Mouse (Mus musculus): ENCODE results near the gene Farp1. TPM values are rescaled to one million over a fixed set of nuclear protein-coding genes. Genes with fewer than 3 reads are reported as not detected.
"Not testable (repeated sequence)": the region's sequence is repeated elsewhere in the genome, so short reads cannot be mapped to it uniquely, and the experiment has no call there.

The Farp1 gene
- total RNA-seq, 2 experiments from 2014 or later: 10.7 to 12.0 TPM

DNA sequence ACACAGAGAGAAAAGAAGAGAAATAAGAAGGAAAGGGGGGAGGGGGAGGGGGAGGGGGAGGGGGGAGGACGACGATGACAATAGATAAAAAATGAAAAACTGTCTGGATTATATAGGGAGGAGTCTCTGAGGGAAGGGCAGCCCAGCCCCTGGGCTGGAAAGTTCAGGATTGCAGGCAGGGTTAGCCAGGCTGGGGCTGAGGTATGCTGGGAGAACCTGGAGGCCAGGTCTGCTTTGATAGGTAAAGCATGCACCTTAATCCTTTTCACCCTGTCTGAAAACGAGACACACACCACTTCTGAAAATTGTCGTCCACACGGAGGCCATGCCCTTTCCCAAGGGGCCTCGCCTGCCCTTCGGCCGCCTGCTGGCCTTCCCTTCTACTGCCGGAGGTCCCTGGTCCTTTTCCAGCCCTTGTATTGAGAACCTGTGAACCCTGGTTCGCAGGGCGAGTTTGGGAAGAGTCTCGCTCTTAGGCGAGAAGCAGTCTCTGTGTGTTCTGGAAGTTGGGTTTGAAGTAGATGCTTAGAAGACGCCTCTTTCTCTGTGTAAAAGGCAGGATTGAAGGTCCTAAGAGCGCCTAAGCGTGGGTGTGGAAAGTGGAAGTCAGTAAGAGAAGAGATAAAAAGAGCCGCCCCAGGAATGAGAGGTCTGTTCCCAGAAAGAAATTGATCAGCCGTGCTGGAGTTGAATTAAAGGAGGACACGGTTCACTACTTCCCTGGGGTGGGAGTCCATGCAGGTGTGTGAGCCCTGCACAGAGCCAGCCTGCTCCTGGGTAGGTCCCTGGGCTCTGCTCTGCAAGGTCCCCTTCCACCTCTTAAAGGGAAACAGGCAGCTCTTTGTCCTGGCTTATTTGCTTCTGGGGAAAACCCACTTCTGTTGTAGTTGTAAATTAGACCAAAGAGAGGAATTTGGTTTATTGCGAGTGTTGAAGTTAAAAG, 94.1 kb downstream of the Farp1 start:
- intact Hi-C loops (cut with DNase I): loop anchor here (5.0 kb wide), 2 partner anchors 33 to 48 kb away; no protein-coding TSS in a partner anchor
- DNase-seq (ENCODE audit: low spot score): no peak

DNA sequence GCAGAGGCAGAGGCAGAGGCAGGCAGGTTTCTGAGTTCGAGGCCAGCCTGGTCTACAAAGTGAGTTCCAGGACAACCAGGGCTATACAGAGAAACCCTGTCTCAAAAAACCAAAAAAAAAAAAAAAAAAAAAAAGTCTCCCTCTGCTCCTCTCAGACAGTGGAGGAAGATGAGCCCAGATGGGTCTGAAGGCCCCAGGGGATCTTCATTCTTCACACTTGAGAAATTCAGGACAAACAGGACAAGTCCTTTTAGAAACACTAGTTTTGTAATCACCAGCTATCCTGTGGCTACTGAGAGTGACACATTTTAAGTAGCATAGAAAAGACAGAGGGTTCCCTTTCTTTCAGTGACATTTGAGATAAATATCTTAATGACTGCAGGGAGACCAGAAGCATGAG, 95.4 kb downstream of the Farp1 start:
- DNase-seq (ENCODE audit: low spot score); intact Hi-C loops (cut with DNase I): not testable (repeated sequence)

DNA sequence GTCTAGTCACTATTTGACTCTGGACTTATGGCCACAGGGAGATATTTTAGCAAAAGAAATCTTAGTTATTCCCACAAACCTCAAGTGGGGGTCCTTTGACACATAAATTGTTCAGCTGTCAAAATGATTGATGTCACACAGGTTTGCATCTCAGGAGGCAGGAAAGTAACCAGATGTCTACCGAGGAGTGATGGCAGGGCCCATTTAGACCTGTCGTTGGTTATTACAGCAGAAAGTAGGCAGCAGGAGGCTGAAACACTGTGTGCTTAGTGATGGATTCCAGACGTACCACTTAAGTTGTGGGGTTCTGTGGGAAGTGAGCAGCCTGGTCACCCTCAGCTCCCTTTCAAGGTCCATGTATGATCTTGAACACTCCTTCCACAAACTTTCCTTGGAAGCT, 99.4 kb downstream of the Farp1 start:
- DNase-seq (ENCODE audit: low spot score): no peak
- intact Hi-C loops (cut with DNase I): no loop called here

DNA sequence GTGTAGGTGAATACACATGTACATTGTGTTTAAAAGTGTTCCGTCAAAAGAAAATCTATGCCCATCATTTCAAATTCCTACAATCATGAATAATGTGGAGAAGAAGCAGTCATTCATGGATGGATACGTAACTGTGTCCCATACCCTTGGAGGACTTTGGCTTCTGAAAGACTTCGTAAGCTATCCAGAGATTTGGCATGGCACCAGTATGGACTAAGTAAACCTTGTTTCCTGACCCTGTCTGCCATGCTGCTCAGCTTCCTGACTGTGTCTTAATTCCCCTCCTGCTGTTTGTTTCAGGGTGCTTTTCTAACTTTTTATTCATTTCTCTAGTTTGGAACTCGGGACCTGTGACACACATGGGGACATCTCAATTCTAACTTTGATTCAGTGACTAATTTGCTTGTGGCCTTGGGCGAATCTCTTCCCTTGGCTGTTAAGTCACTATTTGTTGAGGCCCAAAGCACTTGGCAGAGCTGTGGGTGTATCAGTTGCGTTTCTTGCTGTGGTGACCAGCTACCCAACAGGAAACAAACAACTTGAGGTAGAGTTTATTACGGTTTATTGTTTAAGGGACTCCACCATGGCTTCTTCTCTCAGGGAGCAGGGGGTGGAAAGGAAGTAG, 108.9 kb downstream of the Farp1 start:
- no peak for DNase-seq (ENCODE audit: low spot score)
- intact Hi-C loops (cut with DNase I): loop anchor here (5.0 kb wide), 1 partner anchor 37 kb away; no protein-coding TSS in a partner anchor

DNA sequence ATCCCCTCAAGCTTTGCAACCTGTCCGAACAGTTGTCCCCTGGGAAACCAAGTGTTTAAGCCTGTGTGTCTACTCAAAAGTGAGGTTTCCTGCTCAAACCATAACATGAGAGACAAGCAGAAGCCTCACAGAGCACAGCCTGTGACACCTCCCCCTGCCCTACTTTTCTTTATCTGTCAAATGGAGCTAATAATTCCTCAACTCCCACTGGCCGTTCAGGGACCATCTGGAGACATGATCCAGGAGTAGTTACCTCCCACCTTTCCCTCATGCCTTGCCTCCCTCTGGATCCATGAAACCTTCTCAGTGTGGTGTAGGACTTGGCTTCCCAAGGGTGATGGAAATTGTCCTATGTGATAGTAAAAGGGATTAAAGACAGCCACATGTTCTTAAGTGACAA, 109.5 kb downstream of the Farp1 start:
- DNase-seq (ENCODE audit: low spot score): no peak
- intact Hi-C loops (cut with DNase I): loop anchor here (5.0 kb wide), 1 partner anchor 37 kb away; no protein-coding TSS in a partner anchor

DNA sequence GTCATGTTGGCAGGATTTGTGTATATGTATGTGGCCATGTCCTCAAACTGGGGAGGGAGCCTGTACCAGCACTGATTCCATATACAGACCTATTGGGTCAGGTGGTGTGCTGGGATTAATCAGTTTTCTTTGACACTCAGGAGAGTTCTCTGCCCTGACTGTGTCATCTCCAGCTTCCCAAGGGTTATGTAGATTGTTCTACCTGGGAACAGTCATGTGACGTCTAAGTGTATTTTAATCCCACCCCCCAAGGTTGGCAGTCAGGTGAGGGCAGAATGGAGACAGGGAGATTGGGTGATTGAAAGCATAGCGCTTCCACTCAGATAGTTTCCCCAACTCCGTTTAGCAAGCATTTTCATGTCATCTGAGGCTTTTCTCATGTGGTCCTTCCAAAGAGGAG, 110.3 kb downstream of the Farp1 start:
- intact Hi-C loops (cut with DNase I): no loop called here
- no peak for DNase-seq (ENCODE audit: low spot score)

DNA sequence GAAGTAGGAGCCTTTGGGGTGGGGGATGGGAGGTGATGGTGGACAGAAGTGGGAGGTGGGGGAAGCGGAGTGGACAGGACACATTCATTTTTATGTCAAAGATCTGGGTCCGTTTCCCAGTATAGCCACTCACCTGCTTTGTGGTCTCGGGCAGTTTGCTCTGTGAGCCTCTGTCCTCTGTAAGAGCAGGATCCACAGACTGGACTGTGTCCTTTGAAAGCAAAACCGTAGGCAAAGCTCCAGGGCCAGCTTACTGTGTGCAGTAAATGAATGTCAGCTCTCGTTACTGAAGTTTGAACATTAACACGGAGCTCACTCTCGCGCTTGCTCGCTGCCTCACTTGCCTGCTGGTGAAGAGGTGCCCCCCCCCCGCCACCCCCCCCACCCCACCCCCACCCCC, 110.7 kb downstream of the Farp1 start:
- intact Hi-C loops (cut with DNase I): no loop called here
- no peak for DNase-seq (ENCODE audit: low spot score)

DNA sequence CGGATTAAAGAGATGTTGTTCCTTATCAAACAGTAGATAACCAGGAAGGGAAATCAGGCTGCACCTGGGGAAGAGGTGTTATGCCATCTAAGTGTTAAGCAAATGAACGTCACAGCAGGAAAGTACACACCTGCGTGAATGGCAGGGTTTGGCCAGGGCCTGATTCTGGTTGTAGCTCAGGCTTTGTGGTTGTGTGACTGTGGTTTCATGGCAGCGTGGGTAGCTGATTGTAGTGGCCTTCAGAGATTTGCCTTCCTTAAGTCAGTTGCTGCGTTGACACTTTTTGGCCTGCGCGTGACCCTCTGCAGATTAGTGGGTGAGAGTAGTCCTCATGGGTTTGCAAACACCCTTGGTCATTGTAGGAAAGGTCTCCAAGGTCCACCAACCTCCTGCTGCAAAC, 111.2 kb downstream of the Farp1 start:
- DNase-seq (ENCODE audit: low spot score): no peak
- intact Hi-C loops (cut with DNase I): no loop called here

DNA sequence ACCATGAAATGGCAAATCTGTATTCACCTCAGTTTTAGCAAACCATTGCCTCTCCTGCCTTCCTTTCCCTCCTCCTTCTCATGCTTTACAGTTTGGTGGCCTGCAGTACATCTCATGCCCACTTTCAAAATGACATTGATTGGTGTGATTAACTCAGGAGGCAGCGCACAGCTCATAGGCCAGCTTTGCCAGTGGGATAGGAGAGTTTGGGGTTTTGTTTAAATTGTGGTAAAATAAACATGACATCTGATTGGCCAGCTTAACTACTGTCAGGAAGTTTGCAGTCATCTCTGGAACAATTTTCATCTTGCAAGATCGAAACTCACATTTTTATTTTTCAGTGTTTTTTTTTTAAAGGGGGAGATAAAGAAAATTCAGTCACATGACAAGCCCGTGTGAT, 112.0 kb downstream of the Farp1 start:
- no peak for DNase-seq (ENCODE audit: low spot score)
- intact Hi-C loops (cut with DNase I): no loop called here

DNA sequence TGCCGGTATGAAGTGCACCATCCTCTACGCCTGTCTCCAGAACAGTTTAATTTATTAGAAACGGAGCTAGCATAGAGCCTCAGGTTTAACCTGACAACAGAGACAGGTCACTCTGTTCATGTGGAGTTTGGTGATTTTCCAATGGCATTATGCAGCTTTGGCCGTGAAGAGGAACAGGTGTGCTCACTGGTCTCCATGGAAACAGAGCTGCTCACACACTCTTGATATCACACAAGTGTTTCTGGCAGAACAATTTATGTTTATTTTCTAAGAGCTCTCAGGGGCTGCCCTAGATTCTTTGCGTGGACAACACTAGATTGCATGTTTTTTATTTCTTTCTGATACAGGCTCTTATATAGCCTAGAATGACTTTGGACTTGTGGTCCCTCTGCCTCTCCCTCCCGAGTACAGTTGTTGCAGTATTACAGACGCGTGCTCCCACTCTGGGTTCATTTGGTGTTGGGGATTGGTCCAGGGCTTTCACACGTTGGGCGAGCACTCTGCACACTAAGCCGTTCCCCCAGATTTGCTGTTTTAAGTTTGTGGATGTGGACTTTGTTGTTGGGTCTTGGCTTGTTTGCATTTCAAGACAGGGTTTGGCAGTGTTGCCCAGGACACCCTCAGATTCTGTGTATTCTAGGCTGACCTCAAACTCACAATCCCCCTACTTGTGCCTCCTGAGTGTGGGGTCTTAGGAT, 113.2 kb downstream of the Farp1 start:
- intact Hi-C loops (cut with DNase I): no loop called here
- no peak for DNase-seq (ENCODE audit: low spot score)

DNA sequence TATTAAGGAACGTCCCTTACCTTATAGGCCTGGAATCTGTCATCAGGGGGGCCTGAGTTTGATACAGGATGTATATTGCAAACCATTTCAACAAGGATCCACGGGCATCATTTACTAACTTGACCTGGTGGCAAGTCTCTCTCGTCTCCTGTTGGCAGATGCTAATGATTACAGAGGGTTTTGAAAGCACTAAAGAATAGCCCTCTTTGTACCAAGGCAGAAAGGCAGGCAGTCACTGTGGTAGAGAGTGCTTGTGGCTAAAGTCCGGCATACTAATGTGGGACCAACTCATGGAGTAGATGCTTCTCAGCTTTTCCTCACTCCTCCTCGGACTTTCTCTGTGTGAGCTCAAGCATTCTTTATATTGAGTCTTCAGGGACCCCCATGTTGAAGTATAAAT, 115.0 kb downstream of the Farp1 start:
- intact Hi-C loops (cut with DNase I): no loop called here
- DNase-seq (ENCODE audit: low spot score): no peak

DNA sequence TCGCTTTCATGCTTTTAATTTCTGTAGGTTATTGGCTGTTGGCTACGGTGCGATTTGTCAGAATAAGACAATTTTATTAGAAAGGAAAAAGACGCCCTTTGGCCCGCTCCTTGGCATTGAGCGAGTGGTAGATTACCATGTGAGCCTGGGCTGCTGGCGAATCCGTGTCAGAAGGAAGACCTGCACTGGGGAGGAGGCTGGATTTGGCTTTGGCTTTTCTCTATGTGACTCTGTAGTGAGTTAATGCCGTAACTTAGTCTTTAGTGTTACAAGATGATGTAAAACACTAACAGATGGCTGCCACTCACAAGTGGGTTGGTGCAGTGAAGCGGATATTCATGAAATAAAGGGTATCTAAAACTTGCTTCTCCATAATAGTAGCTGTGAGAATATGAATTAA, 116.8 kb downstream of the Farp1 start:
- no peak for DNase-seq (ENCODE audit: low spot score)
- intact Hi-C loops (cut with DNase I): no loop called here

DNA sequence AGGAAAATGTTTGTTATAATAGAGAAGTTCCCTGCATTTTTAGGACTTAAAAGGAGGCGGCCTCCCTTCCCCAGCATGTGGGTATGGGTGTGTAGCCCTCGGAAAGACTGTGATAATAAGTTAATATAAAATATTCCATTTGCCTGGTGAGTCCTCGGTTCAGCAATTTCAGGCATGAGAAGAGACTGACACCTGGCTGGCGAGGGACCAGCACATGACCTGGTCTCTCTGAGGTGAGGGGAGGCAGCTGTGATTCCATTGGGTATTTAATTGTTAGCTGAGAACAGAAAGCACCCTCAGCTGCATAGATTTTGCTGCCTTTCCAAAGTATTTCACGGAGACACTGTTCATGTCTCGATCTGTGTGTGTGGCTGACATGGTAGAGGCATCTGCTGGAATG, 117.8 kb downstream of the Farp1 start:
- DNase-seq (ENCODE audit: low spot score): no peak
- intact Hi-C loops (cut with DNase I): no loop called here

DNA sequence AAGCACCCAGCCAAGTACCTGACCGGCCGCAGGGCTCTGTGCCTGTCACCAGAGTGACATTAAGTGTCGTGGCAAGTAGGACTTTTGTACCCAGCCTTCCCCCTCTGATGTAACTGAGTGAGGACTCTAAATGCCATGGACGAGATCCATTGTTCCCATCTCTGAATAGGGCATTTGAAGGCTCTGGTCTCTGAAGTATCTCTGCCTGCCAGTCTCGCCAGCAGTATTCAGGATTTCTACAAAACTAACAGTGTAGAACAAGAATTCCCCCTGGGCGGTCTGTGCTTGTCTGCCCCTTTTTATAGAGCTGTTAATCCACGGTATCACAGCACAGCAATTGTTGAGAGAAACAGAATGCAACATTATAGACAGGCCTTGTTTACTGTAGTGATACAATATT, 118.3 kb downstream of the Farp1 start:
- intact Hi-C loops (cut with DNase I): no loop called here
- no peak for DNase-seq (ENCODE audit: low spot score)

DNA sequence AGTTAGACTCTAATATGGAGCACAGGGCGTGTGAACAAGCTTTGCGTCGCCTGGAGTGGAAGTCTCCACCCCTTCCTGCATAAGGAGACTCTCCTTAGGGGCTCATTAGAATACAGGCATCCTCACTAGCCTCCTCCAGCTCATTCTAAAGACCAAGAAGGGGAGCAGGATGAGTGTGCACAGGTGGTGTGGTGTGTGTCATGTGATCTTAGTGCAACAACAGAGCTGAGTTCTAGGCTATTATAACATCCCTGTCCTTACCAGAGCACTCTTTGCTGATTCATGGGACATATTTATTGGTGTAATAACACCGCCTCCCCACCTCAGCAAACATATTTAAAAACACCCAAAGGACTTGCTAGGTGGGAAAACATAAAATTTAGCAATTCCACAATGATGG, 120.2 kb downstream of the Farp1 start:
- intact Hi-C loops (cut with DNase I): no loop called here
- DNase-seq (ENCODE audit: low spot score): no peak

DNA sequence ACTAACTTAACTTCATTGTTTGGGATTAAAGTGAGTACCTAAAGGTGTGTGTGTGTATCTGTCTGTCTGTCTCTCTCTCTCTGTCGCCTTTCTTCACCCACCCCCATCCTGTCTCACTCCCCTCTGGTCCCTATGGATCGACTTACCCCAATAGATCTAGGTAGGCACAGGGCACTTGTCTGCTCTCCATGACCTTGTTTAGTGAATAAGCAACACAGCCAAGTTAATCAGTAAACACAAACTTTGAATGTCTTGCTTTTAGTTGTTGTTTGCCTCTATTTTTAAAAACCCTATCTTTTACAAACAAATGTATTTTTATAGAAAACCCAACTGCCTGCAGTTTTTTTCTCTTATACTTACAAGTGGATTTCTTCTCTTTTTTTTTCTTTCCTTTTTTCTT, 123.6 kb downstream of the Farp1 start:
- DNase-seq (ENCODE audit: low spot score): no peak
- intact Hi-C loops (cut with DNase I): no loop called here

DNA sequence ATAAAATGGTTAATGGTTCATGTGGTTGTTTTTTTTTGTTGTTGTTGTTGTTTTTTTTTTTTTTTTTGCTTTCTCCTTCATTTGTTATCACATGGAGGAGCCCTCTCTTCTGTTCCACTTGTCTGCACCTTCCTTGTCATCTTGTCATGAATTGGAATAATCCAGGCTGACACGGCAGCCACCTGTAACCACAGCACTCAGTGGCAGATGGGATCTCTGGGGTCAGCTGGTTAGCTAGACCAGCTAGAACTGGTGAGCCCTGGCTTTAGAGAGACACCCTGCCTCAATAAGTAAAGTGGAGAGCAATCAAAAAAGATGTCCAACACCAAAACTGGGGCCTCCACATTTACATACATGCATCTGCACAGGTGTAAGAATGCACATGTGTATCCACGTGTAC, 127.8 kb downstream of the Farp1 start:
- intact Hi-C loops (cut with DNase I): loop anchor here (5.0 kb wide), 2 partner anchors 36 to 126 kb away; partner anchors contain the start of gene Farp1
- DNase-seq (ENCODE audit: low spot score): no peak

DNA sequence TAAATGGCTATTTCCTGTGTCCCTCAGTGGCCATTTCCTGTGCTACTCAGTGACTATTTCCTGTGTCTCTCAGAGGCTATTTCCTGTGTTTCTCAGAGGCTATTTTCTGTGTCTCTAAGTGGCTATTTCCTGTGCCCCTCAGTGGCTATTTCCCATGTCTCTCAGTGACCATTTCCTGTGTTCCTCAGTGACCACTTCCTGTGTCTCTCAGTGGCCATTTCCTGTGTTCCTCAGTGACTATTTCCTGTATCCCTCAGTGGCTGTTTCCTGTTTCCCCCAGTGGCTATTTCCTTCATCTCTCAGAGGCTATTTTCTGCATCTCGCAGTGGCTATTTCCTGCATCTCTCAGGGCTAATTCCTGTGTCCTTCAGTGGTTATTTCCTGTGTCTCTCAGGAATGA, 129.9 kb downstream of the Farp1 start:
- intact Hi-C loops (cut with DNase I): loop anchor here (5.0 kb wide), 2 partner anchors 38 to 128 kb away; partner anchors contain the start of gene Farp1
- no peak for DNase-seq (ENCODE audit: low spot score)

DNA sequence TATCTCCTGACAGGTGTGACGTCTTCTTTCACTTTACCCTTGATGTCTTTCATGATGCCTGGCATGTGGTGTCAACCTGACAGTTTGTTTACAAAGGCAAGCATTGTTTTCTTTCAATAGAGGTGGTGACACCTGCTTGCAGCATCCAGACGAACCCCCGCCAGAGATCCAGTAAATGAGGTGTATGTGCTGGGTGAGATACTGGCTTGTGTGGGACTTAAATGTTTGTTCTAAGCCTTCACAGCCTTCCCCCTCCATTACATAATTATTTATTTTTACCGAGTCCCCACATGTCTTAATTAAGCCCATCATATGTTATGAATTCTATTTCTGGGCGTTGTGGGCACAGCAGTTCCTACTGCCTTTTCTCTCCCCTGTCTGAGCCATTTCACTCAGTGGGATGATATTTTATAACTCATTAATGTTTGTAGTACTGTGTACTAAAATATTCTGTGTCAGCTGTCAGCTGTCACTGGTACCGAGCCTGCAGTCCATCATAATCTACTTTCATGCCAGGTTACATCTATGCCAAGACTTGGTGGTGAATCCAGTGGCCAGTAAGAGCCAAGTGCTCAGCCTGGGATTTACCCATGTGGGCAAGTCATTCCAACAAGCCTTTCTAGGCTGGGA, 130.5 kb downstream of the Farp1 start:
- intact Hi-C loops (cut with DNase I): no loop called here
- no peak for DNase-seq (ENCODE audit: low spot score)

DNA sequence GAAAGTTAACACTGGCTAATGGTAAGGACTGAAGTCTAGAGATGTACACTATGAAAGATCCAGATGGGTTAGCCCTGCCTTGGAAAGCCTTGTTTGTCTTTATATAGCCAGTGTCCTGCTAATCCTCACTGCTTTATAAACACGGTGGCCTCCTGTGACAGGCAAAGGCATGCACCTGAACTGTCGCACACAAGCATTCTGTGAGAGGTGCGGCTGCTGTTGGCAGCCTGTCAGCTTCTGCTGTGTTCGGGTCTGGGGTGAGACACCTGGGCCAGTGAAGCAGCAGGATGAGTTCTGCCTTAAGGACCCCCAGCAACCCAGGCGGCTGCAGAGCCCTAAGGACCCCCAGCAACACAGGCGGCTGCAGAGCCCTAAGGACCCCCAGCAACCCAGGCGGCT, 131.0 kb downstream of the Farp1 start:
- DNase-seq (ENCODE audit: low spot score): no peak
- intact Hi-C loops (cut with DNase I): no loop called here

All from heart, postnatal 25 days (tissue).